Mouse (Mus musculus) midbrain, embryonic 10.5 days (tissue): ENCODE results near the gene Rep15. TPM values are rescaled to one million over a fixed set of nuclear protein-coding genes. Genes with fewer than 3 reads are reported as not detected.

Source experiments
- DNase-seq: peaks from one replicate; pipeline ENCODE4 v3.0.0-alpha.2; 2017; ENCODE audit warnings: low spot score
- H3K27ac ChIP-seq: fragments of 300-500 bp; sonication (generic); replicated peaks from 2 replicates; pipeline ENCODE4 v1.5.1; 2016; ENCODE audit warnings: mild to moderate bottlenecking
- H3K27me3 ChIP-seq: fragments of 300-500 bp; sonication (generic); 2 replicates; pipeline ENCODE4 v1.6.1; 2016; ENCODE audit warnings: low read depth, mild to moderate bottlenecking; ENCODE audit not compliant: poor library complexity, severe bottlenecking
- H3K36me3 ChIP-seq: fragments of 300-500 bp; sonication (generic); 2 replicates; pipeline ENCODE4 v1.6.1; 2016; ENCODE audit warnings: mild to moderate bottlenecking, moderate library complexity
- H3K4me1 ChIP-seq: fragments of 300-500 bp; sonication (generic); 2 replicates; pipeline ENCODE4 v1.6.1; 2016
- H3K4me3 ChIP-seq: fragments of 300-500 bp; sonication (generic); 2 replicates; pipeline ENCODE4 v1.5.1; 2016; ENCODE audit warnings: mild to moderate bottlenecking, moderate library complexity
- H3K9me3 ChIP-seq: fragments of 300-500 bp; sonication (generic); replicated peaks from 2 replicates; pipeline ENCODE4 v1.6.1; 2016; ENCODE audit warnings: mild to moderate bottlenecking
- whole genome bisulfite sequencing: fragments of 180-500 bp; shearing (Covaris S2); methylation state at CpG from one replicate; pipeline ENCODE4 v1.1.7; 2016; 5-methylcytosine and 5-hydroxymethylcytosine counted together
- polyA plus RNA-seq: library from polyadenylated mRNA; unstranded; fragments of >200 nt; fragmentation: Nextera tagmentation; extraction: Ambion mirVana; gene quantifications from 2 replicates; pipeline ENCODE4 v1.2.1, GENCODE M21; 2016

Rep15 gene
- polyA plus RNA-seq, 1 experiment from 2014 or later, result 0.69 TPM

GRCm38 (mm10) chr6:147042291-147043290 is 10.2 kb downstream of the Rep15 start, which contains the start of gene Mrps35:
TSS of gene Mrps35 (plus strand) at chr6:147042764.
- Histone ChIP-seq H3K27me3 (no peaks in the 10 kb centered on the region), H3K36me3 (peaks cover 17% of the 10 kb centered on the region), H3K27ac (peak within 1 kb of the TSS; percentile 98), H3K4me3 (peak within 1 kb of the TSS; percentile 95), H3K9me3 (no peaks in the 10 kb centered on the region), H3K4me1 (peaks cover 21% of the 10 kb centered on the region)
- peak; percentile 91 for DNase-seq
- 3% methylated on average over 66 of the region's 66 CpGs for WGBS

DNA sequence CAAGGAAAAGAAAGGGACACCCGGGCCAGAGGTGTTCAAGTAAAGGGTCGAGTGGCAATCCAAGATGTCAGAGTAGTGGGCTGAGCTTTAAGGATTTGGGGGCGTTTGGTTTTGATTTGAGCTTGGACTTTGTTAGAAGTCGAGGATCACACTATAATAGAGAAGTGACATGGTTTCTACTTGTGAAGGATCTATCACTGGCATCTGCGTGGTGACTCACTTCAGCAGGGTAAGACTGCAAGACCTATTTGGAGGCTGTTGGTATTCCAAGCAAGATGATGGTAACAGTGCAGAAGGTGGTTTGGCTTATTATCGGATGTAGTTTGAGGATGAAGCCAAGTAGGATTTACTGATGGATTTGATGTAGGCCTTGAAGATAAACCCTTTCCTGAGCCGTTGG is 11.2 kb downstream of the Rep15 start:
- peak overlapping the region; percentile 95 for H3K4me3 ChIP-seq
- no peaks in the 10 kb centered on the region for H3K27me3 ChIP-seq
- 0 out of 2 replicates have a peak overlapping the region, but pooled peaks have one; percentile 98 for H3K27ac ChIP-seq
- H3K36me3 ChIP-seq, result peaks cover 27% of the 10 kb centered on the region
- no peak for DNase-seq
- H3K9me3 ChIP-seq, result no peaks in the 10 kb centered on the region
- WGBS, result 64% methylated on average over 7 of the region's 7 CpGs
- peaks cover 21% of the 10 kb centered on the region for H3K4me1 ChIP-seq

DNA sequence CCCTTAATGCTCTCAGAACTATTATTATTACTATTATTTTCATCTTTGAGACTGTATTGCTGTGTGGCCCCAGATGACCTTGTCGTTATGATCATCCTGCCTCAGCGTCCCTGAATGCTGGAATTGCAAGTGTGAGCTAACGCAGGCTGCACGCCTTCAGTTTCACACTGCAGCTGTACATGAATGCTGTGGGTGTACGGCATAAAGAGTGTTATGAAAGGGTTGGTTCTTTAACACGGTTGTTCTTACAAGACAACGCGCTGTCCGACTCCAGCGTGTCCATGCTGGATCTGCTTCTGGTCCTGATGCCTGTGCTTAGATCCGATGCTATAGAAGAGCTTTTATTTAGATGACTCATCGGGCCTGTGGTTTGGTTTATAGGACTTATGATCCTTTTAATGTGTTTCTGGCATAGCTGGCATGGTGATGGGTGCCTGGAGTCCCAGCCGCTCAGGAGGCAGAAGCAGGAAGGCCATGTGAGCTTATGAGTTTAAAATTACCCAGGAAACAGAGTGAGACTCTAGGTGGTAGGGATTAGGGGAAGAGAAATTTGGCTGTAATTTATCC is 16.9 kb downstream of the Rep15 start:
- peaks cover 84% of the 10 kb centered on the region for H3K36me3 ChIP-seq
- H3K4me1 ChIP-seq, result peaks cover 4% of the 10 kb centered on the region
- H3K27ac ChIP-seq, result no peak overlapping the region
- no peak overlapping the region for H3K4me3 ChIP-seq
- no peak for DNase-seq
- 96% methylated on average over 13 of the region's 13 CpGs for WGBS
- no peaks in the 10 kb centered on the region for H3K27me3 ChIP-seq
- H3K9me3 ChIP-seq, result no peaks in the 10 kb centered on the region

- DNase-seq, result no peak
- Histone ChIP-seq H3K4me1 (no peaks in the 10 kb centered on the region), H3K4me3 (no peak overlapping the region), H3K36me3 (peaks cover 100% of the 10 kb centered on the region), H3K9me3 (no peaks in the 10 kb centered on the region), H3K27ac (no peak overlapping the region), H3K27me3 (no peaks in the 10 kb centered on the region)
- WGBS, result 95% methylated on average over 8 of the region's 8 CpGs
These were observed 19.3 kb downstream of the Rep15 start for GRCm38 (mm10) chr6:147051666-147052065.

GRCm38 (mm10) chr6:147052440-147052839 is 20.1 kb downstream of the Rep15 start:
- Histone ChIP-seq H3K36me3 (peaks cover 100% of the 10 kb centered on the region), H3K27ac (no peak overlapping the region), H3K4me1 (no peaks in the 10 kb centered on the region), H3K27me3 (no peaks in the 10 kb centered on the region), H3K4me3 (no peak overlapping the region), H3K9me3 (no peaks in the 10 kb centered on the region)
- WGBS, result 92% methylated on average over 9 of the region's 9 CpGs
- DNase-seq, result no peak

- no peak for DNase-seq
- Histone ChIP-seq H3K9me3 (no peaks in the 10 kb centered on the region), H3K27ac (no peak overlapping the region), H3K4me1 (no peaks in the 10 kb centered on the region), H3K36me3 (peaks cover 95% of the 10 kb centered on the region), H3K27me3 (no peaks in the 10 kb centered on the region), H3K4me3 (no peak overlapping the region)
- WGBS, result 93% methylated on average over 19 of the region's 19 CpGs
These were observed 21.6 kb downstream of the Rep15 start for GRCm38 (mm10) chr6:147053785-147054646.

- Histone ChIP-seq H3K4me1 (no peaks in the 10 kb centered on the region), H3K4me3 (no peak overlapping the region), H3K27ac (no peak overlapping the region), H3K36me3 (peaks cover 95% of the 10 kb centered on the region), H3K9me3 (no peaks in the 10 kb centered on the region), H3K27me3 (no peaks in the 10 kb centered on the region)
- WGBS, result 88% methylated on average over 10 of the region's 10 CpGs
- no peak for DNase-seq
These were observed 23.1 kb downstream of the Rep15 start for GRCm38 (mm10) chr6:147055374-147055977.

GRCm38 (mm10) chr6:147059326-147059725 is 26.9 kb downstream of the Rep15 start:
- no peak overlapping the region for H3K27ac ChIP-seq
- no peaks in the 10 kb centered on the region for H3K27me3 ChIP-seq
- no peaks in the 10 kb centered on the region for H3K9me3 ChIP-seq
- DNase-seq, result no peak
- H3K4me1 ChIP-seq, result no peaks in the 10 kb centered on the region
- peaks cover 92% of the 10 kb centered on the region for H3K36me3 ChIP-seq
- no peak overlapping the region for H3K4me3 ChIP-seq
- 69% methylated on average over 7 of the region's 7 CpGs for WGBS

- no peak for DNase-seq
- no peaks in the 10 kb centered on the region for H3K4me1 ChIP-seq
- no peaks in the 10 kb centered on the region for H3K9me3 ChIP-seq
- no peaks in the 10 kb centered on the region for H3K27me3 ChIP-seq
- no peak overlapping the region for H3K27ac ChIP-seq
- H3K36me3 ChIP-seq, result peaks cover 86% of the 10 kb centered on the region
- 93% methylated on average over 9 of the region's 9 CpGs for WGBS
- H3K4me3 ChIP-seq, result no peak overlapping the region
These were observed 29.2 kb downstream of the Rep15 start for GRCm38 (mm10) chr6:147061630-147062029.

DNA sequence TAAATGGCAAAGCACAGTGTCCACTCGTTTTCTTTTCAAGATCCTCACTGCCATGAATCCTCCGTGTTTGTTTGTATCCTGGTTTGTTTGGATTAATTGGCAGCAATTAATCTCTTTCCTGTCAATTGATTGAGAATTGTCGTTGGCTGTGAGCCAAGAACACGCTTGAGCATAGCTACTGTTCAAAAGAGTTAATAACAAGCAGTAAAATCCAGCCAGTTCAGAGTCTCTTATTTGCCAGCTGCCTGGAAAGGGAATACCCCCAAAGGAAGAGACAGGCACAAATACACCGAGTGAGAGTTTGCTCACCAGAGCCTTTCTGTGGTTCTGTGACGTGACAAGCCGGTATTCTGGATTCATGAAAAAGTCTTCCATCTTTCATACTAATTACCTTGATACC is 29.6 kb downstream of the Rep15 start:
- DNase-seq, result no peak
- H3K27ac ChIP-seq, result no peak overlapping the region
- peaks cover 86% of the 10 kb centered on the region for H3K36me3 ChIP-seq
- no peaks in the 10 kb centered on the region for H3K27me3 ChIP-seq
- H3K4me3 ChIP-seq, result no peak overlapping the region
- no peaks in the 10 kb centered on the region for H3K4me1 ChIP-seq
- 94% methylated on average over 7 of the region's 7 CpGs for WGBS
- no peaks in the 10 kb centered on the region for H3K9me3 ChIP-seq

GRCm38 (mm10) chr6:147062694-147063093 is 30.3 kb downstream of the Rep15 start:
- H3K4me3 ChIP-seq, result no peak overlapping the region
- no peak for DNase-seq
- peaks cover 86% of the 10 kb centered on the region for H3K36me3 ChIP-seq
- H3K9me3 ChIP-seq, result no peaks in the 10 kb centered on the region
- no peak overlapping the region for H3K27ac ChIP-seq
- H3K4me1 ChIP-seq, result no peaks in the 10 kb centered on the region
- 93% methylated on average over 7 of the region's 7 CpGs for WGBS
- H3K27me3 ChIP-seq, result no peaks in the 10 kb centered on the region
